Mouse (Mus musculus): ENCODE data around the gene Taok3.

- no peak for TF ChIP-seq CTCF (IDR thresholded peaks at IDR 0.05; ENCODE audit: low read depth)
- TF ChIP-seq EP300 (IDR thresholded peaks at IDR 0.05; ENCODE audit: low read depth), result no peak
Measured at GRCm38 (mm10) chr5:117271945-117272344, 152.0 kb downstream of the Taok3 start.
